Mouse (Mus musculus) midbrain, embryonic 10.5 days (tissue): Measurements from ENCODE around the gene Ing4. TPM values are rescaled to one million over a fixed set of nuclear protein-coding genes. Genes with fewer than 3 reads are reported as not detected.

ENCODE experiments used
- DNase-seq: peaks from one replicate; pipeline ENCODE4 v3.0.0-alpha.2; 2017; ENCODE audit warnings: low spot score
- H3K27ac ChIP-seq: fragments of 300-500 bp; sonication (generic); replicated peaks from 2 replicates; pipeline ENCODE4 v1.5.1; 2016; ENCODE audit warnings: mild to moderate bottlenecking
- H3K27me3 ChIP-seq: fragments of 300-500 bp; sonication (generic); 2 replicates; pipeline ENCODE4 v1.6.1; 2016; ENCODE audit warnings: low read depth, mild to moderate bottlenecking; ENCODE audit not compliant: poor library complexity, severe bottlenecking
- H3K36me3 ChIP-seq: fragments of 300-500 bp; sonication (generic); 2 replicates; pipeline ENCODE4 v1.6.1; 2016; ENCODE audit warnings: mild to moderate bottlenecking, moderate library complexity
- H3K4me1 ChIP-seq: fragments of 300-500 bp; sonication (generic); 2 replicates; pipeline ENCODE4 v1.6.1; 2016
- H3K4me3 ChIP-seq: fragments of 300-500 bp; sonication (generic); 2 replicates; pipeline ENCODE4 v1.5.1; 2016; ENCODE audit warnings: mild to moderate bottlenecking, moderate library complexity
- H3K9me3 ChIP-seq: fragments of 300-500 bp; sonication (generic); replicated peaks from 2 replicates; pipeline ENCODE4 v1.6.1; 2016; ENCODE audit warnings: mild to moderate bottlenecking
- WGBS: fragments of 180-500 bp; shearing (Covaris S2); methylation state at CpG from one replicate; pipeline ENCODE4 v1.1.7; 2016; 5-methylcytosine and 5-hydroxymethylcytosine counted together
- polyA plus RNA-seq: library from polyadenylated mRNA; unstranded; fragments of >200 nt; fragmentation: Nextera tagmentation; extraction: Ambion mirVana; gene quantifications from 2 replicates; pipeline ENCODE4 v1.2.1, GENCODE M21; 2016

Ing4 gene
- polyA plus RNA-seq, 1 experiment from 2014 or later: 121 TPM

DNA sequence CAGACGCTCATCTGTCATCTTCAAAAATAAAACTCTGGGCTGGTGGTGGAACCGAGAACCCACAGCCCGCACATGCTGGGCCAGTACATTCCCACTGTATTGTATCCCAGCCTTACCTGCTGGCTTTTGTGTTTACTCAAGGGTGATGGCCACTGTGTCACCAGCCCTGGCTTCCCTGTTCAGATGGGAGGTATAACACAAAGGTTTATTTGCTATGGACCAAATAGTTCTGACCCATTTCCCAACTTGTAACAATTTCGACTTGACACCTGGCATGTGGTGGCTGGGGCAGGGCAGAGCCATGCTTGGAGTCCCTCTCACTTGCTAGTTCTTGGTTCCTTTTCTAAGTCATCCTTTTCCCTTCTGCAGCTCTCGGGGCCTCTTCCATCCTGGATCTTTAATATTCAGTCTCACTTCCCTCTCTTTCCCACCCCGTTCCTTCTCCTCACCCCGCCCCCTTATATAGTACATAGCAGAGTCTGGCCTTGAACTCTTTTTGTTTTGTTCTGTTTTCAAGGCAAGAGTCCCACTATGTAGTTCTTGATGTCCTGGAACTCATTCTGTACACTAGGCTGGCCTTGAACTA, 43.3 kb downstream of the Ing4 start:
- DNase-seq: no peak
- Histone ChIP-seq H3K27ac (0 out of 2 replicates have a peak overlapping the region, but pooled peaks have one; percentile 49), H3K4me3 (no peak overlapping the region), H3K9me3 (no peaks in the 10 kb centered on the region), H3K27me3 (peaks cover 28% of the 10 kb centered on the region), H3K4me1 (peaks cover 28% of the 10 kb centered on the region), H3K36me3 (no peaks in the 10 kb centered on the region)
- 90% methylated on average over 7 of the region's 7 CpGs for WGBS

DNA sequence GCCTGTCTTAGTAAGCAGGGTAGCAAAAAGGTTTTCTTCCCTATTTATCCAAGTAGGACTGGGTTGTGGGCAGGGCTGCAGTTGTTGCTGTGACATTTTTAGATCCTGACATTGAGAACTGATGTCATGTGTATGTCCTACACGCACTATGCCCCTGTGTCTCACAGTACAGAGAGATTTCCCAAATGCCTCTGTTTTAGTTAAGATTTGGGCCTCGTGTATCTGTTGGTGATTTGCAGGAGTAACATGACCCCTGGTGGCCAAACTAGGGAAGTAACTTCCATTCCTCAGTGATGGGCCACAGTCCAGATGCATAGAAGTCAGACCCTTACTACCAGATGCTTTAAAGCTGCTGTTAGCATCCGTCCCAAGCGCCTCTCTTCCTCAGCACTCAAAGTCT, 44.9 kb downstream of the Ing4 start:
- Histone ChIP-seq H3K9me3 (no peaks in the 10 kb centered on the region), H3K27ac (peak overlapping the region; percentile 39; the same call in 1 of the 2 replicates), H3K27me3 (peaks cover 28% of the 10 kb centered on the region), H3K4me1 (peaks cover 44% of the 10 kb centered on the region), H3K4me3 (no peak overlapping the region), H3K36me3 (no peaks in the 10 kb centered on the region)
- 9% methylated on average over 4 of the region's 4 CpGs for WGBS
- peak; percentile 65 for DNase-seq

DNA sequence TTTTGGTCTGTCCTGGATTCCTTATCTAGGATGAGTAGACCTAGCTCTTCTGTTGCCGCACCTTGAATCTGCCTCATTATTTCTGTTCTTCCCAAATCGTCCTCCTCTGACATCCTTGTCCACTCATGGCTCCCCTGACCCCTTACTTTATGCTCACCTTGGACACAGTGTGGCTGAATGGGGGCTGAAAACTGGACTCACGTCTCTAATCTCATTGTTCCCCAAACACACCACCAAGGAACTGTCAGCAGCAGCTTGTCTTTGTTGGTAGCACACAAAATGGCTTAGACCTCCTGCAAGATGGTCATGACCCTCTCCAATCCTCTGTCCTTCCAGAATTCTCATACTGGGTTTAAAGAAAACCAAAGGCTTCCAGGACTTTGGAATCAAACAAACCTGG, 48.4 kb downstream of the Ing4 start:
- H3K4me3 ChIP-seq: 0 out of 2 replicates have a peak overlapping the region, but pooled peaks have one; percentile 50
- 72% methylated on average over 3 of the region's 3 CpGs for WGBS
- DNase-seq: no peak
- H3K9me3 ChIP-seq: no peaks in the 10 kb centered on the region
- H3K27ac ChIP-seq: peak overlapping the region; percentile 95
- H3K27me3 ChIP-seq: peaks cover 6% of the 10 kb centered on the region
- no peaks in the 10 kb centered on the region for H3K36me3 ChIP-seq
- peaks cover 51% of the 10 kb centered on the region for H3K4me1 ChIP-seq

DNA sequence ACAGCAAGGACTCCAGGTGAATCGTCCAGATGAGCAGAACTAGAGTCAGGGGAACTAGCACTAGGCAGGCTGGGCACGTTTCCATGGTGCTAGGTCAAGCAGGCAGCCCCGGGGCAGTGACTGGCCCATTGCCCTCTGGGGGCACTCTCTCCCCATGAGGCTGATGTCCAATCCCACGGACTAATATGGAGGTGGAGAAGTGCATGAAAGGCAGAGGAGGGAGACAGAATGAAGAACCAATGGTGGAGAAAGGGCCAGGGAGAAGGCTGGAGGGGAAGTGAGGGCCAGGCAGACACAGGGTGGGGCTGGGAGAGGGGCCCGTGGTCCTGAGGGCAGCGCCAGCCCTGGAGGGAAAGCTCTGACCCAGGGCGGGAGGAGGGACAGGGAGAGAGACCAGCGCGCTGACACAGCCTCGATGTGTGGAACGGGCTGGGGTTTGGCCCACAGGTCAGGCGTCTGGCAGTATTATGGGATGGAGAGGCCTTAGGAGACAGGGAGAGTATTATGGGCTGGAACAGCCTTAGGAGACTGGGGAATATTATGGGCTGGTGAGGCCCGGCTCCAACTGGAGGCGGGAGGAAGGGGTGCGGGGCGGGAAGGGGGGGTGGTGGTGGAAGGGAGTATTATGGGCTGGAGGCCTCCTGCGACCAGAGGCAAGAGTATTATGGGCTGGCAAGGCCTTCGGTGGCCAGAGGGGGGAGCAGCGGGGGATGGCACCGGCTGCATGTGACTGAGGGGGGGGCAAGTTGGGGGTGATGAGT, 49.2 kb downstream of the Ing4 start:
- DNase-seq: peak; percentile 92
- H3K27me3 ChIP-seq: no peaks in the 10 kb centered on the region
- no peaks in the 10 kb centered on the region for H3K9me3 ChIP-seq
- H3K36me3 ChIP-seq: no peaks in the 10 kb centered on the region
- peak overlapping the region; percentile 95 for H3K27ac ChIP-seq
- 2% methylated on average over 19 of the region's 20 CpGs for WGBS
- H3K4me3 ChIP-seq: peak overlapping the region; percentile 50
- peaks cover 47% of the 10 kb centered on the region for H3K4me1 ChIP-seq

DNA sequence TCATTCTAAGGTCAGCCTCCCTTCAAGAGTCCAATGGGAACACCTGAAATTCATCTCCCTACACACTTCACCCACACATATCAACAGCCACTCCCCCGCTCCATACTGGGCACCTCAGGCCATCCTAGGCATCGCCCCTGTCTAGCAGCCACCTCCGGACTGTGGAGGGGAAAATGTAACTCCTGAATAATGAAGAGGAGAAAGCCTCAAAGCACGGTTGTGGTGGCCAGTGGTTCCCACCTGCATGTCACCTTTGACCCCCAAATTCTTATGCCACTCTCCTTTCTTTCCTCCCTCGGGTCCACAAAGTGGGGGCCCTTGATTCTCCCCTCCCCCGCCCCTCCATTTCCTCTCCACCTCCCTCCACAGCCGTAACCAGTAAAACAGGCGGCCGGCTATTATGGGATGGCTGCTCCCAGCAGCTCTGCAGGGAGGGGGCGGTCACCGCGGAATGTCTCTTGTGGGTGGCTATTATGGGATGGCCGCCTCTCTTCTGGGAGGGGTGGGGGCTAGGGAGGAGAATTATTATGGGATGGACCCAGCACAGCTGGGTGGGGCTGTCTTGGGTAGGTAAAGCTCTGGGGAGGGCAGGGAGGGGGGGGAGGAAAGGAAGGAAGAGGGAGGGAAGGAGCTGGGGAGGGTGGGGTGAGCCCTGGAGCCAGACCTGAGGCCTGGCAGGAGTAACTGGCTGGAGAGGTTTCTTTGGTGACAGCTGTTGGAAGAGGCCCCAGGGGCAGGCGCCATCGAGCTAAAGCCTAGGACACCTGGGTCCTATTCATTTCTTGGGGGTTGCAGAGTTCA, 50.2 kb downstream of the Ing4 start:
- DNase-seq: peak; percentile 72
- H3K4me3 ChIP-seq: peak overlapping the region; percentile 50
- 3% methylated on average over 15 of the region's 15 CpGs for WGBS
- H3K36me3 ChIP-seq: no peaks in the 10 kb centered on the region
- H3K27ac ChIP-seq: peak overlapping the region; percentile 95
- no peaks in the 10 kb centered on the region for H3K27me3 ChIP-seq
- H3K9me3 ChIP-seq: no peaks in the 10 kb centered on the region
- H3K4me1 ChIP-seq: peaks cover 40% of the 10 kb centered on the region

DNA sequence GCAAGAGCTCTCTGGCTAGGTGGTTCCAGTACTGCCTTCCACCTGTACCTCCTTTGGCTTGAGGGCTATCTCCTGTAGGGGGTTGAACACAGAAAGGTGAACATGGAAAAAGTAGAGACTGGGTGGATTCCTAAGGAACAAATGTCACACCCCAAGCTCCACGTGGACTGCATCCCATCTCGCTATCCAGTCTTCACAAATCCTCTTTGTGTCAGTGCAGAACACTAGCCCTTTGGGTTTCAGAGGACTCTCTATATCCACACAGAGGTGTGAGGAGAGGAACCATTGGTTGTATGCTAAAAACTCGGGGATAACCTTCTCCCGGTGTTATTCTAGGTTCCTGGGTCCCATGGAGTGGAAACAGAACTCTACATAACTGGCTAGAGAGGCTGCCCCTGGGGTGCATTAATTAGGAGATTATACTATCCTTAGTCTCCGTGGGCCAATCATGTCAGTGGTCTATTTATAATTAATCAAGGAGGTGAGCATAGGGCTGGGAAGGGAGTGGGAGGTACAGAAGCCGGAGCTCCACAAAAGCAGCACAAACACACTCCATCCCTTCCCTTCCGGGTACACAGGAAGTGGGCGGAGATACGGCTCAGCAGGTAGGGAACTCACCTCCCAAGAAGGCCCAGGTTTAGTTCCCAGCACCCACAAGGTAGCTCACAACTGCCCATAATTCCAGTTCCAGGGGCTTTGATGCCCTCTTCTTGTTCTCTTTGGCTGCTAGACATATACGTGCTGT, 51.0 kb downstream of the Ing4 start:
- H3K27ac ChIP-seq: peak overlapping the region; percentile 95
- no peaks in the 10 kb centered on the region for H3K36me3 ChIP-seq
- no peak for DNase-seq
- H3K9me3 ChIP-seq: no peaks in the 10 kb centered on the region
- peak overlapping the region; percentile 50 for H3K4me3 ChIP-seq
- H3K4me1 ChIP-seq: peaks cover 48% of the 10 kb centered on the region
- H3K27me3 ChIP-seq: no peaks in the 10 kb centered on the region
- 63% methylated on average over 10 of the region's 10 CpGs for WGBS

DNA sequence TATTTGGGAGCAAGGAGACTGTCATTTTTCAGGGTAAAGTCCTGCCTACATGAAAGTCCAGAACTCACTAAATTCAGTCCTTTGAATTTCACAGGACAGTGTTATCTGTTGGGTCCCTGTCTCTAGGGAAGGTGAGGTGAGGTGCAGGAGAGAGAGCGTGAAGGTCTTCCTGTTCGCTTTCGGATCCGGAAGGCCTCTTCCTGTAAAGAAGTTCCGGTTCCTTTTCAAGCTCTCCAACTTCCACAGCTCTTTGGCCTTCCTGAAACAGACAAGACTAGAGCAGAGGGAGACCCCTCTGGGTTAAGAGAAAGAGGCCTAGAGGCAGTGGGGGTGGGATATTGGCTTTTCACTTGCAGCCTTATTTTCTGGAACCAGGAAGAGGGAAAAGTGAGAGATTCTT, 52.8 kb downstream of the Ing4 start:
- DNase-seq: no peak
- no peak overlapping the region for H3K4me3 ChIP-seq
- WGBS: 89% methylated on average over 5 of the region's 5 CpGs
- H3K27ac ChIP-seq: no peak overlapping the region
- H3K9me3 ChIP-seq: no peaks in the 10 kb centered on the region
- H3K27me3 ChIP-seq: no peaks in the 10 kb centered on the region
- no peaks in the 10 kb centered on the region for H3K36me3 ChIP-seq
- peaks cover 56% of the 10 kb centered on the region for H3K4me1 ChIP-seq

DNA sequence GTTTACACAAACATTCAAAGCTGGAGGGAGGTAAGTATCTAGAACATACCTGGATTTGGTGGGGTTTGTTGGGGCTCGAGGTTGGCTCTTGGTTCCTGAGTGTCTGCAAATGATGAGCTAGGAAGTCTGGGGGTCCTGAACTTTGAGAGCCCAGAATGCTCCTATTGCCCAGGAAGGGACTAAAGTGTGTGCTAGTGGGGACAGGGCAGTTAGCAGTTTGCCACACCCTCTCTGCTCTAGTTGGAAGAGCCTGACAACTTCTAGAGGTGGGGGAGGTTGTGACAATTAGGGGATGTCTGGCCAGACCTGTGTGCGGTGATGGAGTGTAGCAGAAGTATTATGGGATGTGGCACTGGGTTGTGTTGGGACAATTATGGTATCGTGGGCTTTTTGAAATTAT, 55.3 kb downstream of the Ing4 start:
- Histone ChIP-seq H3K4me3 (no peak overlapping the region; the same call in 1 of the 2 replicates), H3K9me3 (no peaks in the 10 kb centered on the region), H3K27ac (no peak overlapping the region), H3K4me1 (peaks cover 60% of the 10 kb centered on the region), H3K36me3 (peaks cover 25% of the 10 kb centered on the region), H3K27me3 (no peaks in the 10 kb centered on the region)
- DNase-seq: peak; percentile 26
- WGBS: 81% methylated on average over 3 of the region's 3 CpGs

DNA sequence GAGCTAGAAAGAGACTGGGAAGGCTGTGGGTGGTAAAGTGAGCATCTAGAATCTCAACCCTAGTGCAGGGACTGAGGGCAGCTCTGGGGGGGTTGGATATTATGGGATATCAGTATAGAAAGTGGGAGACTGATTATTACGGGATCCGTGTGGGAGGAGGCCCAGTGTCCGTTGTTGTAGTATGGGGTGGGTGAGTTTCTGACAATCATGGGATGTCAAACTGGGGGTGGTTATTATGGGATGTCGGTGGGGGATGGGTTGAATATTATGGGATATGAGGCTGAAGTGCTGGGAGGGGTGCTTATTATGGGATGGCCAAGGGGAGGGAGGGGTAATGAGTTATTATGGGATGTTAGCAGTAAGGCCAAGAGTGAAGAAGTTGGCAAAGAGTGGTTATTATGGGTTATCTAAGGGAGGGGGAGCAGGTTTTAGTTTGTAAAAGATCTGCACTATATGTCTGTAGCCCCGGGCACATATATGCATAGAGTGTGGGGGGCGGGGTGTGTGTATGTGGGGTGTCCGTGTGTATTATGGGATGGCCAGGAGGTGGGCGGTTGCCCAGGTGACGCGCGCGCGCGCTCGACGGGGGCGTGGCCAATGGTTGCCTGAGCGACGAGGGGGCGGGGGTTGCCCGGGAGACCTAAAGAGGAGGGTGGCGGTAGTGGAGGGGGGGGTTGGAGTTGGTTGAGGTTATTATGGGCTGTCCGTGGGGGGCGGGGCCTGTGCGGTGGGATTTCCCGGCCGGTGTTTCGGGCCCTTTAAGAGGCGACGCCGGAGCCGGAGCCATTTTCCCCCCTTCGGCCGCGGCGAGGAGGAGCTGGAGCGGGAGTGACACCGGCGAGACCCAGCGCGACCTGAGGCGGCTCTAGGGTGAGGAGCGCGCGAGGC, 56.1 kb downstream of the Ing4 start, which contains the start of gene Chd4:
Gene Chd4 (plus strand): TSS at position 591 of the 888 bp plus-strand sequence.
- H3K4me1 ChIP-seq: peaks cover 60% of the 10 kb centered on the region
- DNase-seq: peak; percentile 93

DNA sequence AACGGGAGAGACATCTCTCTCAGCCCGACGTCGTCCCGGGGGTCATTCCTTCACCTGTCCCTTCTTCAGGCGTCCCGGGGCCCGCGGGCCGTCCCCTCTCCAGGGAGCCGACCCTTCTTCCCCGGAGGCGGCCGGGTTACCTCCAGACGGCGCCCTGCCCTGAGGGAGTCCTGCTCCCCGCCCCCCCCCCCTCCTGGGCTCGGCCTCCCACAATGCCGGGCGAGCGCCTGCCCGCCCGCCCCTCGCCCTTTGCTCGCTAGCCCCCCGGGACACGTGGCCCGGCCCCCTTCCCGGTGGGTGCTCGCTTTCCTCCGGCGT, 56.7 kb downstream of the Ing4 start:
- H3K4me1 ChIP-seq: peaks cover 56% of the 10 kb centered on the region
- H3K36me3 ChIP-seq: peaks cover 39% of the 10 kb centered on the region
- H3K27me3 ChIP-seq: no peaks in the 10 kb centered on the region
- H3K4me3 ChIP-seq: peak overlapping the region; percentile 80
- peak overlapping the region; percentile 97 for H3K27ac ChIP-seq
- 3% methylated on average over 29 of the region's 32 CpGs for WGBS
- H3K9me3 ChIP-seq: no peaks in the 10 kb centered on the region
- DNase-seq: no peak

More for the DNA sequence above, 56.1 kb downstream of the Ing4 start, which contains the start of gene Chd4:
- Histone ChIP-seq H3K9me3 (no peaks in the 10 kb centered on the region), H3K27me3 (no peaks in the 10 kb centered on the region), H3K4me3 (peak within 1 kb of the TSS; percentile 80), H3K27ac (peak within 1 kb of the TSS; percentile 97), H3K36me3 (peaks cover 33% of the 10 kb centered on the region)
- whole genome bisulfite sequencing: 4% methylated on average over 44 of the region's 45 CpGs

DNA sequence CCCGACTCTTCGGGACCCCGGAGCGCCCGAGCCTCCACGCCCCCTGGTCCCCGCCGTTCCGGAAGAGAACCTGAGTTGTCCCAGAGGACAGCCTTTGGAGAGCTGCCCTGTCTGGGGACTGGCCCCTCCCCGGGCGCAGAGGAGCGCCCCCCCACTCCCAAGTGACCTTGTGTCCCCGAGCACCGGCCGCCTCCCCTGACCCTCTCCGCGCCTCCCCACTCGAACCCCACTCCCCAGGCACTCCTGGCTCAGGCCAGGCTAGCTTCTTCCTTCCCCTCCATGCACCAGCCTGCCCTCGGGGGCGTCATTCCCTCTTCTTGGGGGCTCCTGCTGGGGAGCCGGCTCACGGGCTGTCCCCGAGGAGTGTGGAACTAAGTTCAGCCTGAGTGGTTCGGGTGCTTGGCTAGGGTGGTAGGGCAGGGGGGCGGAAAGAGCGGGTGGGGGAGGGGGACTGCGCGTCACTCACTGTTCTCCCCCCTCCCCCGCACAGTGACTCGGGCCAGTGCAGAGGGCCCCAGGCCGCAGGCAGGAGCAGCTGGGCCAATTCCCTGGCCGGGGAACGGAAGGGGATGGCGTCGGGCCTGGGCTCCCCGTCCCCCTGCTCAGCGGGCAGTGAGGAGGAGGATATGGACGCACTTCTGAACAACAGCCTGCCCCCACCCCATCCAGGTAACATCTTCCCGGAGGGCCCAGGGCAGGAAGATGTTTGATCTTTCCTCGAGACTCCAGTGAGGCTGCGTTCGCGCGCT, 57.2 kb downstream of the Ing4 start:
- DNase-seq: peak; percentile 66
- Histone ChIP-seq H3K4me3 (peak overlapping the region; percentile 80), H3K27me3 (no peaks in the 10 kb centered on the region), H3K4me1 (peaks cover 51% of the 10 kb centered on the region), H3K27ac (peak overlapping the region; percentile 97), H3K9me3 (no peaks in the 10 kb centered on the region), H3K36me3 (peaks cover 44% of the 10 kb centered on the region)
- WGBS: under 1% methylated on average over 43 of the region's 44 CpGs
